Mouse (Mus musculus) right cerebral cortex, postnatal 36 days (tissue): Measurements from ENCODE around the gene Trio.

ENCODE experiments used
- DNase-seq, 2 experiments: peaks; one replicate each; pipeline ENCODE4 v3.0.0; 2022; ENCODE audit warnings: low spot score in 2 of 2, mixed read lengths in 1 of 2

The Trio gene

GRCm38 (mm10) chr15:27923987-27924341 is 101.7 kb downstream of the Trio start:
- no peak for DNase-seq

GRCm38 (mm10) chr15:27923280-27923986 is 102.2 kb downstream of the Trio start:
- peak; percentile 71 to 76 for DNase-seq

GRCm38 (mm10) chr15:27920751-27921150 is 104.9 kb downstream of the Trio start:
- DNase-seq, result no peak

GRCm38 (mm10) chr15:27919540-27919939 is 106.1 kb downstream of the Trio start:
- DNase-seq, result no peak

GRCm38 (mm10) chr15:27918798-27919197 is 106.8 kb downstream of the Trio start:
- no peak for DNase-seq

- no peak for DNase-seq
Observed at GRCm38 (mm10) chr15:27916204-27916603, 109.4 kb downstream of the Trio start.

GRCm38 (mm10) chr15:27913013-27913412 is 112.6 kb downstream of the Trio start:
- DNase-seq, result no peak

GRCm38 (mm10) chr15:27911196-27911595 is 114.5 kb downstream of the Trio start:
- DNase-seq, result no peak

- DNase-seq, result no peak
Observed at GRCm38 (mm10) chr15:27910179-27910578, 115.5 kb downstream of the Trio start.

- DNase-seq, result no peak
Observed at GRCm38 (mm10) chr15:27907649-27908048, 118.0 kb downstream of the Trio start.

- no peak for DNase-seq
Observed at GRCm38 (mm10) chr15:27906409-27906808, 119.2 kb downstream of the Trio start.

- DNase-seq, result peak in 1 of 2 experiments; percentile 44
Observed at GRCm38 (mm10) chr15:27905341-27905740, 120.3 kb downstream of the Trio start.

GRCm38 (mm10) chr15:27904346-27905005 is 121.2 kb downstream of the Trio start:
- no peak for DNase-seq

- no peak for DNase-seq
Observed at GRCm38 (mm10) chr15:27901200-27901599, 124.4 kb downstream of the Trio start.

GRCm38 (mm10) chr15:27898795-27899406 is 126.7 kb downstream of the Trio start:
- DNase-seq, result no peak

- DNase-seq, result no peak
Observed at GRCm38 (mm10) chr15:27894112-27894511, 131.5 kb downstream of the Trio start.

- no peak for DNase-seq
Observed at GRCm38 (mm10) chr15:27892029-27892428, 133.6 kb downstream of the Trio start.

- DNase-seq, result no peak
Observed at GRCm38 (mm10) chr15:27890666-27891065, 135.0 kb downstream of the Trio start.

GRCm38 (mm10) chr15:27888153-27888552 is 137.5 kb downstream of the Trio start:
- DNase-seq, result no peak

- no peak for DNase-seq
Observed at GRCm38 (mm10) chr15:27886992-27887391, 138.7 kb downstream of the Trio start.

- DNase-seq, result peak; percentile 59 to 73
Observed at GRCm38 (mm10) chr15:27884347-27885250, 141.0 kb downstream of the Trio start.

GRCm38 (mm10) chr15:27883881-27884280 is 141.8 kb downstream of the Trio start:
- DNase-seq, result peak in 1 of 2 experiments; percentile 61
